Mouse (Mus musculus) myocyte (in vitro differentiated cells): Measurements from ENCODE around the gene Zfp747.

Experiments used
- E2F4 ChIP-seq: IDR thresholded peaks from one replicate; pipeline ENCODE4 v1.6.1; 2011; ENCODE audit warnings: mild to moderate bottlenecking, control low read depth, moderate library complexity; ENCODE audit not compliant: insufficient read depth
- MYOD1 ChIP-seq, 3 experiments: IDR thresholded peaks; one replicate each; pipeline ENCODE4 v1.6.1; 2011; ENCODE audit warnings: control low read depth in 2 of 3, low read depth in 2 of 3, mild to moderate bottlenecking in 2 of 3, moderate library complexity in 1 of 3; ENCODE audit not compliant: insufficient read length in 2 of 3, control insufficient read depth in 1 of 3
- POLR2A ChIP-seq: IDR thresholded peaks from one replicate; pipeline ENCODE4 v1.6.1; 2011; ENCODE audit warnings: low read depth, mild to moderate bottlenecking, control low read depth, moderate library complexity; ENCODE audit not compliant: insufficient read length
- POLR2AphosphoS2 ChIP-seq: IDR thresholded peaks from one replicate; pipeline ENCODE4 v1.6.1; 2011; ENCODE audit warnings: low read depth, control low read depth; ENCODE audit not compliant: insufficient read length
- SRF ChIP-seq: IDR thresholded peaks from one replicate; pipeline ENCODE4 v1.6.1; 2011; ENCODE audit warnings: low read depth; ENCODE audit not compliant: control insufficient read depth, insufficient read length
- TCF3 ChIP-seq: IDR thresholded peaks from one replicate; pipeline ENCODE4 v1.6.1; 2011; ENCODE audit warnings: low read depth, control low read depth; ENCODE audit not compliant: insufficient read length

- TF ChIP-seq POLR2A, result no peak
- no peak for TF ChIP-seq E2F4
- no peak for TF ChIP-seq POLR2AphosphoS2
- TF ChIP-seq MYOD1 (IDR thresholded peaks at IDR 0.05; ENCODE audit: control insufficient read depth in 1 of 3, insufficient read length in 2 of 3, low read depth in 2 of 3), result no peak
- TF ChIP-seq TCF3, result no peak
- TF ChIP-seq SRF, result no peak
These were observed 33.5 kb downstream of the Zfp747 start for GRCm38 (mm10) chr7:127342332-127342731.
